Comparison of ENCODE assay signal across 10 mouse cellular contexts in the genomic region with DNA sequence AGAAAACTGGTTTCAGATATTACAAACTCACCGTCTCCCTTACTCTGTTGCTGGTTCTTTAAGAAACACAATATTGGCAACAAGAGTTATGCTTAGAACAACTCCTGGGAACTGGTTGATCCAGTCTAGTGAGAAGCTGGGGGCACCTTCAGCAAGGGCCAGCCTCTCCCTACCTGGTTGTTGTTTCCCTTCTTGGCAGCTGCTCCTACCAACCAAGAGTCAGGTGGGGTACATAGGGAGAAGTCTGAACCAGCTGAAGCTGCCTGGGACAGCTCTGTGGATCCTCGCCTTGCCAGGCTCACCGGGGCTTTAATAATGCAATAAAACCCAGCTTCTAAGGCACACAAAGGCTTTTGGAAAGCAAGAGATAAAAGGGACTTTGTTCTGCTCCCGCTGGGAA.
A peak's percentile ranks its signal among the peaks of the same experiment; 100 is the strongest.
DNase-seq lines count a peak whose midpoint lies in the region; ATAC-seq and TF ChIP-seq lines count a peak whose summit lies in the region.
"Had no signal": no experiment of that assay in that cellular context is flagged by ENCODE, and none has a peak within 500 bp of the region (broad histone marks: within the 10 kb centered on the region; RNA-seq: fewer than 3 reads in every experiment).

No protein-coding gene starts in this region.

- H3K27ac ChIP-seq in hindbrain, embryonic 10.5 days, result peak overlapping the region; percentile 76
- no peak overlapping the region for H3K27ac ChIP-seq in hindbrain, embryonic 12.5 days
- H3K27ac ChIP-seq in limb, embryonic 14.5 days (replicated peaks; ENCODE audit: low read depth, low read length), result no peak overlapping the region; the same call in 1 of the 2 replicates
- H3K27ac ChIP-seq in midbrain, postnatal 0 days (ENCODE audit: low read depth, low read length), result 0 out of 2 replicates have a peak overlapping the region, but pooled peaks have one; percentile 32
- H3K27ac ChIP-seq: midbrain, embryonic 12.5 days had no signal

- H3K4me2 ChIP-seq in hindbrain, embryonic 12.5 days (replicated peaks), result no peak overlapping the region
- no peak overlapping the region for H3K4me2 ChIP-seq in limb, embryonic 14.5 days (replicated peaks; ENCODE audit: low read depth, low read length, severe bottlenecking)
- no peak overlapping the region for H3K4me2 ChIP-seq in midbrain, postnatal 0 days (ENCODE audit: low read depth, low read length, poor library complexity, severe bottlenecking)
- H3K4me2 ChIP-seq: midbrain, embryonic 12.5 days had no signal

- H3K4me1 ChIP-seq in hindbrain, embryonic 10.5 days (replicated peaks), result peaks cover 13% of the 10 kb centered on the region
- peaks cover 5% of the 10 kb centered on the region; the same call in 1 of the 2 replicates for H3K4me1 ChIP-seq in hindbrain, embryonic 12.5 days
- peaks cover 14% of the 10 kb centered on the region for H3K4me1 ChIP-seq in limb, embryonic 14.5 days (ENCODE audit: control insufficient read depth, insufficient read depth, low read length)
- H3K4me1 ChIP-seq in midbrain, postnatal 0 days (ENCODE audit: insufficient read depth, low read length), result peaks cover 5% of the 10 kb centered on the region; the same call in 1 of the 2 replicates

- TF ChIP-seq CTCF in midbrain, postnatal 0 days (IDR thresholded peaks at IDR 0.05), result no peak

- WGBS in hindbrain, embryonic 10.5 days, result 45% methylated on average over 4 of the region's 4 CpGs
- WGBS in hindbrain, embryonic 12.5 days, result 38% methylated on average over 4 of the region's 4 CpGs
- WGBS in limb, embryonic 14.5 days, result 24% methylated on average over 4 of the region's 4 CpGs
- WGBS in midbrain, postnatal 0 days, result 34% methylated on average over 4 of the region's 4 CpGs

- no peaks in the 10 kb centered on the region for H3K9me3 ChIP-seq in hindbrain, embryonic 10.5 days
- H3K9me3 ChIP-seq in hindbrain, embryonic 12.5 days (replicated peaks), result no peaks in the 10 kb centered on the region
- H3K9me3 ChIP-seq in limb, embryonic 14.5 days (ENCODE audit: control insufficient read depth, low read length), result no peaks in the 10 kb centered on the region
- H3K9me3 ChIP-seq in midbrain, postnatal 0 days (ENCODE audit: low read length), result no peaks in the 10 kb centered on the region
- H3K9me3 ChIP-seq: midbrain, embryonic 12.5 days had no signal

- no peak overlapping the region for H3K9ac ChIP-seq in hindbrain, embryonic 12.5 days
- H3K9ac ChIP-seq in limb, embryonic 14.5 days (ENCODE audit: low read depth, low read length, severe bottlenecking), result no peak overlapping the region
- no peak overlapping the region for H3K9ac ChIP-seq in midbrain, postnatal 0 days (replicated peaks; ENCODE audit: low read length, poor library complexity, severe bottlenecking)
- H3K9ac ChIP-seq: midbrain, embryonic 12.5 days had no signal

- H3K27me3 ChIP-seq in hindbrain, embryonic 10.5 days (ENCODE audit: insufficient read depth, poor library complexity, severe bottlenecking), result no peaks in the 10 kb centered on the region
- H3K27me3 ChIP-seq in hindbrain, embryonic 12.5 days, result no peaks in the 10 kb centered on the region
- H3K27me3 ChIP-seq in limb, embryonic 14.5 days (ENCODE audit: control insufficient read depth, insufficient read depth, low read length), result no peaks in the 10 kb centered on the region
- H3K27me3 ChIP-seq in midbrain, postnatal 0 days (ENCODE audit: insufficient read depth, low read length), result no peaks in the 10 kb centered on the region

- no peaks in the 10 kb centered on the region for H3K36me3 ChIP-seq in hindbrain, embryonic 10.5 days
- no peaks in the 10 kb centered on the region for H3K36me3 ChIP-seq in hindbrain, embryonic 12.5 days
- H3K36me3 ChIP-seq in limb, embryonic 14.5 days (ENCODE audit: control insufficient read depth, insufficient read depth, low read length), result no peaks in the 10 kb centered on the region
- H3K36me3 ChIP-seq in midbrain, postnatal 0 days (ENCODE audit: insufficient read depth, low read length), result no peaks in the 10 kb centered on the region
- H3K36me3 ChIP-seq: midbrain, embryonic 12.5 days had no signal

- DNase-seq in hindbrain, embryonic 10.5 days (ENCODE audit: low spot score), result no peak
- peak; percentile 69 for DNase-seq in kidney, adult 18-20 months
- peak; percentile 51 for DNase-seq in limb, embryonic 14.5 days (ENCODE audit: low spot score)
- no peak for DNase-seq in midbrain, postnatal 0 days (ENCODE audit: low spot score)
- no peak for DNase-seq in frontal cortex, postnatal 36 days (ENCODE audit: low spot score in 2 of 2)
- DNase-seq: adrenal gland, postnatal 36 days had no signal

- no peak for ATAC-seq in hindbrain, embryonic 12.5 days (ENCODE audit: low FRiP score)
- ATAC-seq in limb, embryonic 14.5 days (ENCODE audit: low FRiP score, low read depth), result no peak
- ATAC-seq in midbrain, postnatal 0 days (ENCODE audit: low FRiP score), result peak; percentile 61
- ATAC-seq in frontal cortex, adult (ENCODE audit: low TSS enrichment), result no peak
- no peak for ATAC-seq in CD4-positive, CD25-positive, alpha-beta regulatory T cell, adult 4 months

- TF ChIP-seq POLR2A in limb, embryonic 14.5 days (IDR thresholded peaks at IDR 0.05; ENCODE audit: borderline replicate concordance, extremely low read depth, insufficient read depth, insufficient read length), result no peak

- no peak overlapping the region for H3K4me3 ChIP-seq in hindbrain, embryonic 10.5 days
- no peak overlapping the region for H3K4me3 ChIP-seq in hindbrain, embryonic 12.5 days
- no peak overlapping the region for H3K4me3 ChIP-seq in limb, embryonic 14.5 days (replicated peaks; ENCODE audit: low read length)
- H3K4me3 ChIP-seq in midbrain, postnatal 0 days (ENCODE audit: low read depth, low read length), result no peak overlapping the region
- H3K4me3 ChIP-seq: midbrain, embryonic 12.5 days had no signal

Comparison
In these comparisons a context has a peak if more than half of its experiments do, and no peak if none do; other contexts are left out.
1. H3K27ac ChIP-seq: peak in hindbrain, embryonic 10.5 days (single experiment) and midbrain, postnatal 0 days (single experiment); none in hindbrain, embryonic 12.5 days (single experiment) and limb, embryonic 14.5 days (single experiment).
2. DNase-seq: peak in kidney, adult 18-20 months (single experiment) and limb, embryonic 14.5 days (single experiment); none in hindbrain, embryonic 10.5 days (single experiment), midbrain, postnatal 0 days (single experiment) and frontal cortex, postnatal 36 days (0 of 2).